Mouse (Mus musculus): ENCODE data around the gene Bcdin3d. TPM values are rescaled to one million over a fixed set of nuclear protein-coding genes. Genes with fewer than 3 reads are reported as not detected.

Gene Bcdin3d
- polyA plus RNA-seq, 1 experiment from 2014 or later: 12.5 TPM

GRCm38 (mm10) chr15:99423884-99424283, 50.6 kb downstream of the Bcdin3d start:
- Histone ChIP-seq H3K36me3 (ENCODE audit: control insufficient read depth, insufficient read depth, low read length) (peaks cover 77% of the 10 kb centered on the region), H3K27ac (replicated peaks in 1 of 2; ENCODE audit: control insufficient read depth in 1 of 2, insufficient read depth in 1 of 2, low read depth in 2 of 2, low read length in 2 of 2) (no peak overlapping the region), H3K4me1 (ENCODE audit: control insufficient read depth in 2 of 2, insufficient read depth in 2 of 2, low read length in 2 of 2) (peaks cover 10 to 12% of the 10 kb centered on the region in 2 experiments), H3K27me3 (ENCODE audit: control insufficient read depth, insufficient read depth, low read length) (no peaks in the 10 kb centered on the region), H3K4me3 (ENCODE audit: control insufficient read depth in 1 of 2, insufficient read depth in 1 of 2, low read depth in 1 of 2, low read length in 2 of 2) (no peak overlapping the region), H3K9me3 (ENCODE audit: control insufficient read depth, low read length) (no peaks in the 10 kb centered on the region), H3K9ac (ENCODE audit: low read length) (no peak overlapping the region), H3K4me2 (ENCODE audit: low read length) (no peak overlapping the region)
- 93% methylated on average over 9 of the region's 9 CpGs for WGBS
- no peak for ATAC-seq (ENCODE audit: insufficient number of reproducible peaks, insufficient read depth, low FRiP score, low read depth)

GRCm38 (mm10) chr15:99423131-99423530, 51.4 kb downstream of the Bcdin3d start:
- Histone ChIP-seq H3K36me3 (ENCODE audit: control insufficient read depth, insufficient read depth, low read length) (peaks cover 69% of the 10 kb centered on the region), H3K4me2 (ENCODE audit: low read length) (no peak overlapping the region), H3K27me3 (ENCODE audit: control insufficient read depth, insufficient read depth, low read length) (no peaks in the 10 kb centered on the region), H3K9ac (ENCODE audit: low read length) (no peak overlapping the region), H3K4me1 (ENCODE audit: control insufficient read depth in 2 of 2, insufficient read depth in 2 of 2, low read length in 2 of 2) (peaks cover 5 to 9% of the 10 kb centered on the region in 2 experiments), H3K9me3 (ENCODE audit: control insufficient read depth, low read length) (no peaks in the 10 kb centered on the region), H3K27ac (replicated peaks in 1 of 2; ENCODE audit: control insufficient read depth in 1 of 2, insufficient read depth in 1 of 2, low read depth in 2 of 2, low read length in 2 of 2) (no peak overlapping the region), H3K4me3 (ENCODE audit: control insufficient read depth in 1 of 2, insufficient read depth in 1 of 2, low read depth in 1 of 2, low read length in 2 of 2) (no peak overlapping the region)
- WGBS: 88% methylated on average over 9 of the region's 10 CpGs
- ATAC-seq (ENCODE audit: insufficient number of reproducible peaks, insufficient read depth, low FRiP score, low read depth): no peak

- peak overlapping the region; percentile 8; the same call in 1 of the 2 replicates for H3K9ac ChIP-seq (ENCODE audit: low read length)
- no peaks in the 10 kb centered on the region for H3K9me3 ChIP-seq (ENCODE audit: control insufficient read depth, low read length)
- no peaks in the 10 kb centered on the region for H3K27me3 ChIP-seq (ENCODE audit: control insufficient read depth, insufficient read depth, low read length)
- no peak overlapping the region for H3K4me3 ChIP-seq (ENCODE audit: control insufficient read depth in 1 of 2, insufficient read depth in 1 of 2, low read depth in 1 of 2, low read length in 2 of 2)
- H3K27ac ChIP-seq (replicated peaks in 1 of 2; ENCODE audit: control insufficient read depth in 1 of 2, insufficient read depth in 1 of 2, low read depth in 2 of 2, low read length in 2 of 2): no peak overlapping the region
- WGBS: 91% methylated on average over 23 of the region's 23 CpGs
- no peak overlapping the region for H3K4me2 ChIP-seq (ENCODE audit: low read length)
- peaks cover 8 to 9% of the 10 kb centered on the region in 2 experiments for H3K4me1 ChIP-seq (ENCODE audit: control insufficient read depth in 2 of 2, insufficient read depth in 2 of 2, low read length in 2 of 2)
- peaks cover 63% of the 10 kb centered on the region for H3K36me3 ChIP-seq (ENCODE audit: control insufficient read depth, insufficient read depth, low read length)
- no peak for ATAC-seq (ENCODE audit: insufficient number of reproducible peaks, insufficient read depth, low FRiP score, low read depth)
Measured at GRCm38 (mm10) chr15:99422551-99422950, 52.0 kb downstream of the Bcdin3d start.

- Histone ChIP-seq H3K4me2 (ENCODE audit: low read length) (no peak overlapping the region), H3K27ac (replicated peaks in 1 of 2; ENCODE audit: control insufficient read depth in 1 of 2, insufficient read depth in 1 of 2, low read depth in 2 of 2, low read length in 2 of 2) (peak overlapping the region; percentile 76 to 90; a peak in 3 of 4 replicates), H3K9ac (ENCODE audit: low read length) (no peak overlapping the region), H3K4me3 (ENCODE audit: control insufficient read depth in 1 of 2, insufficient read depth in 1 of 2, low read depth in 1 of 2, low read length in 2 of 2) (no peak overlapping the region), H3K27me3 (ENCODE audit: control insufficient read depth, insufficient read depth, low read length) (no peaks in the 10 kb centered on the region), H3K9me3 (ENCODE audit: control insufficient read depth, low read length) (no peaks in the 10 kb centered on the region), H3K36me3 (ENCODE audit: control insufficient read depth, insufficient read depth, low read length) (peaks cover 55% of the 10 kb centered on the region), H3K4me1 (ENCODE audit: control insufficient read depth in 2 of 2, insufficient read depth in 2 of 2, low read length in 2 of 2) (peaks cover 9 to 12% of the 10 kb centered on the region in 2 experiments)
- WGBS: 75% methylated on average over 8 of the region's 8 CpGs
- ATAC-seq (ENCODE audit: insufficient number of reproducible peaks, insufficient read depth, low FRiP score, low read depth): no peak
Measured at GRCm38 (mm10) chr15:99421676-99422075, 52.9 kb downstream of the Bcdin3d start.

- Histone ChIP-seq H3K4me2 (ENCODE audit: low read length) (peak overlapping the region; percentile 14), H3K9me3 (ENCODE audit: control insufficient read depth, low read length) (no peaks in the 10 kb centered on the region), H3K36me3 (ENCODE audit: control insufficient read depth, insufficient read depth, low read length) (peaks cover 49% of the 10 kb centered on the region), H3K9ac (ENCODE audit: low read length) (no peak overlapping the region), H3K4me1 (ENCODE audit: control insufficient read depth in 2 of 2, insufficient read depth in 2 of 2, low read length in 2 of 2) (peaks cover 9 to 15% of the 10 kb centered on the region in 2 experiments), H3K4me3 (ENCODE audit: control insufficient read depth in 1 of 2, insufficient read depth in 1 of 2, low read depth in 1 of 2, low read length in 2 of 2) (no peak overlapping the region), H3K27ac (replicated peaks in 1 of 2; ENCODE audit: control insufficient read depth in 1 of 2, insufficient read depth in 1 of 2, low read depth in 2 of 2, low read length in 2 of 2) (peak overlapping the region; percentile 76 to 90), H3K27me3 (ENCODE audit: control insufficient read depth, insufficient read depth, low read length) (no peaks in the 10 kb centered on the region)
- 71% methylated on average over 9 of the region's 9 CpGs for WGBS
- no peak for ATAC-seq (ENCODE audit: insufficient number of reproducible peaks, insufficient read depth, low FRiP score, low read depth)
Measured at GRCm38 (mm10) chr15:99421152-99421551, 53.4 kb downstream of the Bcdin3d start.

- Histone ChIP-seq H3K27me3 (ENCODE audit: control insufficient read depth, insufficient read depth, low read length) (no peaks in the 10 kb centered on the region), H3K4me3 (ENCODE audit: control insufficient read depth in 1 of 2, insufficient read depth in 1 of 2, low read depth in 1 of 2, low read length in 2 of 2) (no peak overlapping the region), H3K27ac (replicated peaks in 1 of 2; ENCODE audit: control insufficient read depth in 1 of 2, insufficient read depth in 1 of 2, low read depth in 2 of 2, low read length in 2 of 2) (peak overlapping the region; percentile 76 to 90), H3K36me3 (ENCODE audit: control insufficient read depth, insufficient read depth, low read length) (peaks cover 44% of the 10 kb centered on the region), H3K9ac (ENCODE audit: low read length) (0 out of 2 replicates have a peak overlapping the region, but pooled peaks have one; percentile 38), H3K4me2 (ENCODE audit: low read length) (peak overlapping the region; percentile 14), H3K9me3 (ENCODE audit: control insufficient read depth, low read length) (no peaks in the 10 kb centered on the region), H3K4me1 (ENCODE audit: control insufficient read depth in 2 of 2, insufficient read depth in 2 of 2, low read length in 2 of 2) (peaks cover 9 to 17% of the 10 kb centered on the region in 2 experiments)
- ATAC-seq (ENCODE audit: insufficient number of reproducible peaks, insufficient read depth, low FRiP score, low read depth): peak; percentile 45
- 18% methylated on average over 12 of the region's 12 CpGs for WGBS
Measured at GRCm38 (mm10) chr15:99420521-99421014, 54.0 kb downstream of the Bcdin3d start.

GRCm38 (mm10) chr15:99420101-99420500, 54.4 kb downstream of the Bcdin3d start:
- no peak for ATAC-seq (ENCODE audit: insufficient number of reproducible peaks, insufficient read depth, low FRiP score, low read depth)
- peak overlapping the region; percentile 14 for H3K4me2 ChIP-seq (ENCODE audit: low read length)
- H3K27ac ChIP-seq (replicated peaks in 1 of 2; ENCODE audit: control insufficient read depth in 1 of 2, insufficient read depth in 1 of 2, low read depth in 2 of 2, low read length in 2 of 2): peak overlapping the region; percentile 76 to 90; a peak in 3 of 4 replicates
- H3K9me3 ChIP-seq (ENCODE audit: control insufficient read depth, low read length): no peaks in the 10 kb centered on the region
- no peak overlapping the region for H3K9ac ChIP-seq (ENCODE audit: low read length)
- H3K4me1 ChIP-seq (ENCODE audit: control insufficient read depth in 2 of 2, insufficient read depth in 2 of 2, low read length in 2 of 2): peaks cover 9 to 17% of the 10 kb centered on the region in 2 experiments
- WGBS: 40% methylated on average over 5 of the region's 5 CpGs
- H3K4me3 ChIP-seq (ENCODE audit: control insufficient read depth in 1 of 2, insufficient read depth in 1 of 2, low read depth in 1 of 2, low read length in 2 of 2): no peak overlapping the region
- H3K27me3 ChIP-seq (ENCODE audit: control insufficient read depth, insufficient read depth, low read length): no peaks in the 10 kb centered on the region
- H3K36me3 ChIP-seq (ENCODE audit: control insufficient read depth, insufficient read depth, low read length): peaks cover 39% of the 10 kb centered on the region

Data from heart, embryonic 14.5 days (tissue).